Comparison of ENCODE assay signal across 12 mouse cellular contexts in the genomic region with DNA sequence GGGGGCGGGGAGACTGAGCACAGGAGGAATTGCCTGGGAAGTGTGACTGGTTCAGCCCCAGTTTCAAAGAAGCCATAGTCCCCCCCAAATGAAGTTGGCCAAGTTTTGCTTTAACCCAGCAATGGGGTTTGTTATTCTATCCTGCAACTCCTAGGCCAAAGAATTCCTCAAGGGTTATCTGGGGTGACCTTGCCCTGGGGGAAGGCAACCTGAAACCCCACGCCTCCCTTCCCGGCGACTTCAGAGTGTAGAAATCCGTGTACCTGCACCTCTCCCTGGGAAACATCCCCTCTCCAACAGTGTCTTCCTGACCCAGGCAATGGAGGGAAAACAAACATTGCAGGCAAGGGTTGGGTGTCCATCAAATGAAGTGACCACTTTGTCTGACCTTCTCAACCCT. TPM values are rescaled to one million over a fixed set of nuclear protein-coding genes. Genes with fewer than 3 reads are reported as not detected.
DNase-seq lines count a peak whose midpoint lies in the region; ATAC-seq and TF ChIP-seq lines count a peak whose summit lies in the region.
"Had no signal": no experiment of that assay in that cellular context is flagged by ENCODE, and none has a peak within 500 bp of the region (broad histone marks: within the 10 kb centered on the region; RNA-seq: fewer than 3 reads in every experiment).

No protein-coding gene starts in this region.

- TF ChIP-seq CTCF in forebrain, postnatal 0 days (IDR thresholded peaks at IDR 0.05; ENCODE audit: low read depth), result no peak

- in situ Hi-C loops in ES-E14 (cut with MboI; ENCODE audit: low sequenced_read_pairs in 2 of 2, unreplicated experiment in 2 of 2), result no loop called here

- ATAC-seq in forebrain, postnatal 0 days, result no peak
- ATAC-seq in kidney, embryonic 14.5 days (ENCODE audit: low FRiP score, low TSS enrichment), result no peak
- no peak for ATAC-seq in intestine, embryonic 15.5 days

- H3K4me2 ChIP-seq in forebrain, postnatal 0 days (ENCODE audit: low read depth), result no peak overlapping the region
- H3K4me2 ChIP-seq in kidney, embryonic 14.5 days (replicated peaks; ENCODE audit: low read depth, low read length), result no peak overlapping the region
- no peak overlapping the region; the same call in 1 of the 2 replicates for H3K4me2 ChIP-seq in intestine, embryonic 15.5 days (replicated peaks)
- H3K4me2 ChIP-seq: liver, embryonic 11.5 days had no signal

- no peak overlapping the region for H3K9ac ChIP-seq in forebrain, postnatal 0 days
- H3K9ac ChIP-seq in kidney, embryonic 14.5 days (ENCODE audit: low read depth, low read length), result no peak overlapping the region; the same call in 1 of the 2 replicates
- H3K9ac ChIP-seq in ES-E14 (ENCODE audit: insufficient read depth, low read depth, low read length, poor library complexity, severe bottlenecking), result peak overlapping the region; percentile 26; the same call in 1 of the 2 replicates
- H3K9ac ChIP-seq in intestine, embryonic 15.5 days, result no peak overlapping the region

- peaks cover 56% of the 10 kb centered on the region for H3K4me1 ChIP-seq in forebrain, embryonic 10.5 days
- H3K4me1 ChIP-seq in forebrain, postnatal 0 days (ENCODE audit: insufficient read depth), result 0 out of 2 replicates have a peak, but pooled peaks cover 3% of the 10 kb centered on the region
- peaks cover 32% of the 10 kb centered on the region for H3K4me1 ChIP-seq in kidney, embryonic 14.5 days (ENCODE audit: control insufficient read depth, insufficient read depth, low read length)
- H3K4me1 ChIP-seq in ES-E14 (ENCODE audit: control insufficient read depth in 2 of 2, insufficient read depth in 2 of 2, low read length in 2 of 2, poor library complexity in 1 of 2), result peaks cover 13 to 25% of the 10 kb centered on the region in 2 experiments
- H3K4me1 ChIP-seq in intestine, embryonic 15.5 days (replicated peaks), result peaks cover 24% of the 10 kb centered on the region

- H3K27ac ChIP-seq in forebrain, embryonic 10.5 days, result peak overlapping the region; percentile 93
- no peak overlapping the region for H3K27ac ChIP-seq in forebrain, postnatal 0 days (ENCODE audit: low read depth, low read length)
- H3K27ac ChIP-seq in kidney, embryonic 14.5 days (ENCODE audit: low read depth, low read length), result peak overlapping the region; percentile 63; the same call in 1 of the 2 replicates
- H3K27ac ChIP-seq in ES-E14 (ENCODE audit: insufficient read depth, low read depth, low read length, poor library complexity, severe bottlenecking), result peak overlapping the region; percentile 79
- peak overlapping the region; percentile 77 for H3K27ac ChIP-seq in intestine, embryonic 15.5 days

- DNase-seq in forebrain, embryonic 10.5 days (ENCODE audit: extremely low spot score, low spot score), result no peak
- DNase-seq in forebrain, postnatal 0 days, result no peak
- DNase-seq in kidney, postnatal 10 days, result no peak
- no peak for DNase-seq in ES-E14 (ENCODE audit: low read depth, low spot score)
- DNase-seq in spleen, postnatal 10 days (ENCODE audit: low spot score in 2 of 2), result no peak
- no peak for DNase-seq in ovary, postnatal 14 days (ENCODE audit: low spot score)
- DNase-seq: adrenal gland, postnatal 25 days; cerebellum, adult 18-20 months had no signal

- H3K36me3 ChIP-seq in forebrain, embryonic 10.5 days (replicated peaks), result no peaks in the 10 kb centered on the region
- H3K36me3 ChIP-seq in forebrain, postnatal 0 days (ENCODE audit: insufficient read depth), result no peaks in the 10 kb centered on the region
- H3K36me3 ChIP-seq in kidney, embryonic 14.5 days (ENCODE audit: control insufficient read depth, insufficient read depth, low read length), result no peaks in the 10 kb centered on the region
- no peaks in the 10 kb centered on the region for H3K36me3 ChIP-seq in ES-E14 (ENCODE audit: control insufficient read depth, insufficient read depth, low read length, poor library complexity, severe bottlenecking)
- H3K36me3 ChIP-seq in intestine, embryonic 15.5 days, result no peaks in the 10 kb centered on the region

- H3K4me3 ChIP-seq in forebrain, embryonic 10.5 days, result peak overlapping the region; percentile 19
- no peak overlapping the region for H3K4me3 ChIP-seq in forebrain, postnatal 0 days (ENCODE audit: low read depth, low read length)
- no peak overlapping the region for H3K4me3 ChIP-seq in kidney, embryonic 14.5 days (ENCODE audit: low read length)
- peak overlapping the region; percentile 10 to 21; a peak in 1 of 4 replicates for H3K4me3 ChIP-seq in ES-E14 (ENCODE audit: insufficient read depth in 1 of 2, low read depth in 1 of 2, low read length in 2 of 2, poor library complexity in 1 of 2, severe bottlenecking in 1 of 2)
- no peak overlapping the region for H3K4me3 ChIP-seq in intestine, embryonic 15.5 days (replicated peaks)

- peaks cover 25% of the 10 kb centered on the region for H3K27me3 ChIP-seq in forebrain, embryonic 10.5 days (ENCODE audit: poor library complexity, severe bottlenecking)
- H3K27me3 ChIP-seq in forebrain, postnatal 0 days (ENCODE audit: insufficient read depth, low read length), result no peaks in the 10 kb centered on the region
- no peaks in the 10 kb centered on the region for H3K27me3 ChIP-seq in kidney, embryonic 14.5 days (ENCODE audit: control insufficient read depth, insufficient read depth, low read length)
- no peaks in the 10 kb centered on the region for H3K27me3 ChIP-seq in intestine, embryonic 15.5 days (replicated peaks)

- peaks cover 9% of the 10 kb centered on the region; the same call in 1 of the 2 replicates for H3K9me3 ChIP-seq in forebrain, embryonic 10.5 days
- no peaks in the 10 kb centered on the region for H3K9me3 ChIP-seq in forebrain, postnatal 0 days (ENCODE audit: low read length)
- peaks cover 3% of the 10 kb centered on the region; the same call in 1 of the 2 replicates for H3K9me3 ChIP-seq in kidney, embryonic 14.5 days (ENCODE audit: control insufficient read depth, low read length)
- no peaks in the 10 kb centered on the region for H3K9me3 ChIP-seq in ES-E14 (ENCODE audit: control insufficient read depth, insufficient read depth, low read depth, low read length)
- no peaks in the 10 kb centered on the region for H3K9me3 ChIP-seq in intestine, embryonic 15.5 days

- WGBS in forebrain, embryonic 10.5 days, result 16% methylated on average over 5 of the region's 5 CpGs
- 42% methylated on average over 5 of the region's 5 CpGs for WGBS in forebrain, postnatal 0 days
- 7% methylated on average over 5 of the region's 5 CpGs for WGBS in kidney, embryonic 14.5 days
- 24% methylated on average over 5 of the region's 5 CpGs for WGBS in intestine, embryonic 15.5 days

TF ChIP-seq in ES-E14, 5 proteins besides CTCF, POLR2A, EP300 and RAD21:
- no peak for TF ChIP-seq MAFK (IDR thresholded peaks at IDR 0.05; ENCODE audit: insufficient read depth, low read depth, low read length)
- TF ChIP-seq CHD2 (IDR thresholded peaks at IDR 0.05; ENCODE audit: low read depth, low read length), result no peak
- TF ChIP-seq ZC3H11A (IDR thresholded peaks at IDR 0.05; ENCODE audit: borderline replicate concordance, low read depth, low read length), result no peak
- TF ChIP-seq HCFC1 (IDR thresholded peaks at IDR 0.05; ENCODE audit: borderline replicate concordance, insufficient read depth, low read length), result no peak
- TF ChIP-seq ZNF384 (IDR thresholded peaks at IDR 0.05; ENCODE audit: low read depth, low read length), result no peak

RNA-seq across cellular contexts. Expression of a gene that starts 3.5 kb away (rescaled TPM):
- polyA plus RNA-seq in forebrain, embryonic 10.5 days (2016; fragmentation: Nextera tagmentation; extraction: Ambion mirVana), result 11.8 and 13.1 TPM in 2 replicates
- 2.6 and 5.5 TPM in 2 replicates for total RNA-seq in forebrain, postnatal 0 days (2014; rRNA removed)
- 3.7 and 5.9 TPM in 2 replicates for polyA plus RNA-seq in forebrain, postnatal 0 days (2015; fragmentation: Nextera tagmentation; extraction: Ambion mirVana)
- 5.7 and 8.3 TPM in 2 replicates for polyA plus RNA-seq in kidney, embryonic 14.5 days (2014; fragmentation: Nextera tagmentation; extraction: Ambion mirVana)
- 5.2 and 7.5 TPM in 2 replicates for total RNA-seq in ES-E14 (2012; rRNA removed)
- 12.0 and 14.5 TPM in 2 replicates for polyA plus RNA-seq in intestine, embryonic 15.5 days (2015; fragmentation: Nextera tagmentation; extraction: Ambion mirVana)
- total RNA-seq: adrenal gland, postnatal 25 days; megakaryocyte-erythroid progenitor cell, adult 5-6 weeks had no signal

RNA-seq across cellular contexts. Expression of a gene that starts 21.5 kb away (rescaled TPM):
- polyA plus RNA-seq in forebrain, embryonic 10.5 days (2016; fragmentation: Nextera tagmentation; extraction: Ambion mirVana), result 39.2 and 42.2 TPM in 2 replicates
- 12.0 and 15.2 TPM in 2 replicates for total RNA-seq in forebrain, postnatal 0 days (2014; rRNA removed)
- 4.5 and 4.6 TPM in 2 replicates for polyA plus RNA-seq in forebrain, postnatal 0 days (2015; fragmentation: Nextera tagmentation; extraction: Ambion mirVana)
- 41.7 and 49.7 TPM in 2 replicates for polyA plus RNA-seq in kidney, embryonic 14.5 days (2014; fragmentation: Nextera tagmentation; extraction: Ambion mirVana)
- total RNA-seq in ES-E14 (2012; rRNA removed), result 26.4 and 27.9 TPM in 2 replicates
- 15.6 and 15.9 TPM in 2 replicates for polyA plus RNA-seq in intestine, embryonic 15.5 days (2015; fragmentation: Nextera tagmentation; extraction: Ambion mirVana)
- total RNA-seq: megakaryocyte-erythroid progenitor cell, adult 5-6 weeks had no signal

RNA-seq across cellular contexts. Expression of a gene that starts 26.5 kb away (rescaled TPM):
- 58.7 and 62.3 TPM in 2 replicates for polyA plus RNA-seq in forebrain, embryonic 10.5 days (2016; fragmentation: Nextera tagmentation; extraction: Ambion mirVana)
- 29.5 and 31.1 TPM in 2 replicates for total RNA-seq in forebrain, postnatal 0 days (2014; rRNA removed)
- 25.2 and 45.5 TPM in 2 replicates for polyA plus RNA-seq in forebrain, postnatal 0 days (2015; fragmentation: Nextera tagmentation; extraction: Ambion mirVana)
- polyA plus RNA-seq in kidney, embryonic 14.5 days (2014; fragmentation: Nextera tagmentation; extraction: Ambion mirVana), result 37.3 and 60.6 TPM in 2 replicates
- total RNA-seq in ES-E14 (2012; rRNA removed), result 22.5 and 22.9 TPM in 2 replicates
- polyA plus RNA-seq in intestine, embryonic 15.5 days (2015; fragmentation: Nextera tagmentation; extraction: Ambion mirVana), result 41.7 and 43.1 TPM in 2 replicates

Comparison
In these comparisons a context has a peak if more than half of its experiments do, and no peak if none do; other contexts are left out.
1. H3K4me3 ChIP-seq: peak in forebrain, embryonic 10.5 days (single experiment) and ES-E14 (2 of 2); none in forebrain, postnatal 0 days (single experiment), kidney, embryonic 14.5 days (single experiment) and intestine, embryonic 15.5 days (single experiment).